Mouse (Mus musculus): Measurements from ENCODE around the gene Prkg1.

DNA sequence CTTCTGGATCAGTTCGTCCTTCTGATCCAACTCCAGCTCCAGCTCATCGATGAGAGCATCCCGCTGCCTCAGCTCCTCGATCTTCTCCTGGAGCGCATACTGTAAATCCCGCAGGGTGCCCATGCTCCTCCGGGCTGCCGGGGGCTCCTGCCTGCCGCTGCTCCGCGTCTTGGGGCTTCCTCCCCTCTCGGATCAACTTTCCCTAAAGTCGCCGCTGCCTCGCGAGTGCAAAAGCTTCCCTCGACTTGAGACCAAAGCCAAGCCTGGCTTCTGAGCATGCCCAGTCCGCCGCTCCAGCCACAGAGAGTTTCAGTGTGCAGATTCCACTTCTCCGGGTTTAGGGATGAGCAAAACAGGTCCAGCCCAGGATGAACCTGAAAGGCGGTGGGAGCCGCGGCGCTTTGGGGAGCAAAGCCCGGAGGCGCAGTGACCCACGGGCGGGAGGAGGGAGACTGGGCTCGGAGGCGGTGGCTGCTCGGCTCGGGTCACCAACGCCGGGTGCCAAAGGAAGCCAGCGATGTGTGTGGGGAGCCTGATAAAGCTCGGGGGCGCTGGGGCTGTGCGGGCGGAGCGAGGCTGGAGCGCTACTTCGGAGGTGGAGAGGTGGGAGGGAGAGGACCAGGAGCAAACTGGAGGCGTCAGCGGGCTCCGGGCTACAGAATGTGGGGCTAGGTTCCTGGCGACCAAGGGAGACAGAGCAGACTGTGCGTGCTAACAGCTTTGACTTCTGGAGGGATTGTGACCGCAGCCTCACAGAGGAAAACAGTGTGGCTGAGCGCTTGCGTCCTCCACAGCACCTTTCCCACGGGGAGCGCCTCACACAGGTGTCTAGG, 100.5 kb downstream of the Prkg1 start:
- TF ChIP-seq CTCF (IDR thresholded peaks at IDR 0.05; ENCODE audit: low read depth): no peak
- no peak for TF ChIP-seq EP300 (IDR thresholded peaks at IDR 0.05; ENCODE audit: low read depth)
